Mouse (Mus musculus): ENCODE data around the gene Zmpste24. TPM values are rescaled to one million over a fixed set of nuclear protein-coding genes. Genes with fewer than 3 reads are reported as not detected.

Zmpste24 gene
- polyA plus RNA-seq, 1 experiment, result 7.8 TPM

- H3K4me3 ChIP-seq (ENCODE audit: control insufficient read depth, low read depth, low read length), result no peak overlapping the region
- H3K4me1 ChIP-seq (ENCODE audit: control insufficient read depth, insufficient read depth, low read length), result peaks cover 6% of the 10 kb centered on the region
- TF ChIP-seq CTCF (IDR thresholded peaks at IDR 0.05; ENCODE audit: control insufficient read depth, insufficient read depth, insufficient replicate concordance, low read depth, low read length) (no peak), POLR2A (IDR thresholded peaks at IDR 0.05; ENCODE audit: control insufficient read depth, low read depth, low read length) (no peak)
- H3K27ac ChIP-seq (ENCODE audit: control insufficient read depth, insufficient read depth, low read depth, low read length), result no peak overlapping the region
- H3K27me3 ChIP-seq (ENCODE audit: control insufficient read depth, insufficient read depth, low read length), result no peaks in the 10 kb centered on the region
- H3K36me3 ChIP-seq (ENCODE audit: control insufficient read depth, insufficient read depth, low read length), result no peaks in the 10 kb centered on the region
Measured at GRCm38 (mm10) chr4:121014594-121015267, 83.3 kb downstream of the Zmpste24 start.

DNA sequence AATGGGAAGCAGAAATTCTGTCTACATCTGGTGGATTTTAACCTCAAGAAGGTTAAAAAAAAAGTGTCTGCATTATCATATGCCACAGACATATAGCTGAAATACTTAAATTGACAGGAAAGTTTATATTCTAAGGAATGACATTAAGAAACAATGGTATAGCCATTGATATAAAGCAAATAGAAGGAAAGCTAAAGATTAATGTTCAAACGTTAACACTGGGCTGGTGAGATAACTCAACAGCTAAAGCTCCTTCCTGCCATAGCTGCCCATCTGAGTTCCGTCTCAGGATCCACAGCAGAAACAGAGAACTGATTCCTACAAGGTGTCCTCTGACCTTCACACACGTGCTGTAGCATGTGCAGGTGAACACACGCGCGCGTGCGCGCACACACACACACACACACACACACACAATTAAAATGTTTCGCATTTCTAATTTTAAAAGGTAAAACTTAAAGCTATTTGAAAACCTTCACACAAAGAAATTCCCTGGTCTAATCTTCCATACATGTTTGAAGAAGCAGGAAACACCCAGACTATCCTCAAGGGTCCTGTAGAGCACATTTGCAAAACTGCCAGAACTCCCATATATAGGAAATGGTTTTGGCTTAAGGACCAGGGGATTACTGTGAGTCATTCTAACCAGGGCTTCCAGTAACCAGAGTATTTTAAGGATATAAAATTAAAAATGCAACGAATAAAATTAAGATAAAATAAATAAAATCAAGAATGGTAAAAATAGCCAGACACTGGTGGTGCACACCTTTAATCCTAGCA is 87.1 kb downstream of the Zmpste24 start:
- Histone ChIP-seq H3K4me3 (ENCODE audit: control insufficient read depth, low read depth, low read length) (no peak overlapping the region), H3K36me3 (ENCODE audit: control insufficient read depth, insufficient read depth, low read length) (no peaks in the 10 kb centered on the region), H3K4me1 (ENCODE audit: control insufficient read depth, insufficient read depth, low read length) (peaks cover 2% of the 10 kb centered on the region; the same call in 1 of the 2 replicates), H3K27me3 (ENCODE audit: control insufficient read depth, insufficient read depth, low read length) (no peaks in the 10 kb centered on the region), H3K27ac (ENCODE audit: control insufficient read depth, insufficient read depth, low read depth, low read length) (no peak overlapping the region)
- no peak for TF ChIP-seq CTCF (IDR thresholded peaks at IDR 0.05; ENCODE audit: control insufficient read depth, insufficient read depth, insufficient replicate concordance, low read depth, low read length)
- TF ChIP-seq POLR2A (IDR thresholded peaks at IDR 0.05; ENCODE audit: control insufficient read depth, low read depth, low read length), result no peak

Other genes with a start within 250 kb of the Zmpste24 start
- 3.3 and 4.0 TPM in 2 replicates for gene Rims3, start 243.4 kb downstream of the Zmpste24 start, polyA plus RNA-seq (2012; rRNA removed)
- gene Exo5, start 173.2 kb downstream of the Zmpste24 start, polyA plus RNA-seq (2012; rRNA removed), result 10.6 and 10.9 TPM in 2 replicates
- 1.8 and 2.4 TPM in 2 replicates for gene Zfp69, start 146.5 kb downstream of the Zmpste24 start, polyA plus RNA-seq (2012; rRNA removed)
- 14.1 and 17.2 TPM in 2 replicates for gene Smap2, start 81.0 kb downstream of the Zmpste24 start, polyA plus RNA-seq (2012; rRNA removed)
- 0.04 and 0.10 TPM in 2 replicates for gene Col9a2, start 58.9 kb downstream of the Zmpste24 start, polyA plus RNA-seq (2012; rRNA removed)
- 418 and 582 TPM in 2 replicates for gene Tmco2, start 11.0 kb upstream of the Zmpste24 start, polyA plus RNA-seq (2012; rRNA removed)
- 3.9 and 4.7 TPM in 2 replicates for gene Rlf, start 116.8 kb upstream of the Zmpste24 start, polyA plus RNA-seq (2012; rRNA removed)
- 0.08 and 0.26 TPM in 2 replicates for gene Gm12888, start 226.7 kb upstream of the Zmpste24 start, polyA plus RNA-seq (2012; rRNA removed)

Data from testis, adult 2 months (tissue).